Mouse (Mus musculus): ENCODE results near the gene Ppp4r1. TPM values are rescaled to one million over a fixed set of nuclear protein-coding genes. Genes with fewer than 3 reads are reported as not detected.

Ppp4r1 gene
- total RNA-seq, 4 experiments from 2014 or later, result 35.6 to 40.9 (median 37.7) TPM

DNA sequence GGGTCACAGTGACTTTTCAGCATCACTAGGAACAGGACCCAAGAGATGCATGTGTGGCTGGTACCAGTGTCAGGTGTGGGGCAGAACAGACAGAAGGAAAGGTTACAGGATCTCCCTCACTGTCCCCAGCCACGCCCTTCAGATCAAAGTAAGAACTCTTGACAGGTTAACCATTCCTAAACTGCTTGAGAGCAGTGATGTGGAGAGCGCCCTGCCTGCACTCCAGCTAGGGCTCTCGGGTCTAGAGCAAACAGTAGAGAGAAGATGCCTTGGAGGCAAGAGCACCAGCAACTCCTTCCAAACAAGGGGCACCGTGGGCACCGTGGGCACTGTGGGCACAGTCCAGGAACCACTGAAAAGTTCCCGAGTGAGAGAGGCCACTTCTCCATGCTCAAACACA is 71.0 kb downstream of the Ppp4r1 start:
- DNase-seq (ENCODE audit: low spot score in 2 of 2), result no peak

DNA sequence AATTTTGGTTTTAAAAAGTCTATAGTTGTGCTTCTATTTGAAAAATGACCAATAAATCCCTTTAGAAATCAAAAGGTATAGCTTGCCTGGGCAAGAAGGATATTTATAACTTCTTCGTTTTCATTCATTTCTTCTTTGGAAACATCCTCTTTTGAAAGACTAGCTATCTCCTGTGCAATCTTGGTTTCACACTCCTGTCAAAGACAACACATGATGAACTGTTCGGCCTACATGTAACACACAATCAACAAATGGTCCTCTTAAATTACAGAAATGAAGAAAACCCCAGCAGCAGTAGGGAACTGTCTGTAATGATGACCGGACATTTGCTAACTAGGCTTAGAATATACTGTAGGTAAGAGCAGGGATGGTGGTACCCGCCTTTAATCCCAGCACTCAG is 71.6 kb downstream of the Ppp4r1 start:
- DNase-seq (ENCODE audit: low spot score in 2 of 2), result no peak

DNA sequence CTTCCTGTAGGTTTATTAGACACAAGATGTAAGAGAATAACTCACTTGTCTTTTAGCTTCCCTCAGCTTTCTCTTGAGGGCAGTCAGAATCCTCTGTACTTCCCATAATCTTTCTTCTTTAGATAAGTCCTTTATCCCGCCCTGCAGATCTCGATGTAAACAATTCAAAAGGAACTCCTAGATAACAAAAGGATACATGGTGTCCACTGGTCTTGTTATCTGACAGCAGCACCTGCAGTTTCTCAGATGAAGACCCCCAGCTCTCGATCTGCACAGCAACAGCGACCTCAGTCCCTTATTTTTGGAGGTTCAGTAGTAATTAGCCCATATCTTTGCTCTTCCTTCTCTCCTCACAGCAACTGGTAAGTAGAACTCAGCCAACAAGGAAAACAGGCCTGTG is 75.2 kb downstream of the Ppp4r1 start:
- DNase-seq (ENCODE audit: low spot score in 2 of 2), result no peak

DNA sequence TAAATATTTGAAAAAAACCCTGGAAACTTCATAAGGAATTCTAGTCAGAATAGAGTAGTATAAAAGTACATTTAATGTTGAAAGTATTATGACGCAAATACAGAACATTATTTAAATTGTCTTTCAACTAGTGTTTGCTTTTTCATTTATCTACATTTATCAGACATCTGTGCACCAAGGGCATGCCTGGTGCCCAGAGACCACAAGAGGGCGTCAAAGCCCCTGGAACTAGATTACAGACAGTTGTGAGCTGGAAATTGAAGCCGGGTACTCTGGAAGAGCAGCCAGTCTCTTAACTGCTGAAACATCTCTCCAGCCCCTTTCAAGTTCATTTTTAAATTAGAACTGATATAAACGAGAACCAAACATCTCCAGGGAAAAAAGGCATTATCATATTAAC is 80.2 kb downstream of the Ppp4r1 start:
- DNase-seq (ENCODE audit: low spot score in 2 of 2), result no peak

DNA sequence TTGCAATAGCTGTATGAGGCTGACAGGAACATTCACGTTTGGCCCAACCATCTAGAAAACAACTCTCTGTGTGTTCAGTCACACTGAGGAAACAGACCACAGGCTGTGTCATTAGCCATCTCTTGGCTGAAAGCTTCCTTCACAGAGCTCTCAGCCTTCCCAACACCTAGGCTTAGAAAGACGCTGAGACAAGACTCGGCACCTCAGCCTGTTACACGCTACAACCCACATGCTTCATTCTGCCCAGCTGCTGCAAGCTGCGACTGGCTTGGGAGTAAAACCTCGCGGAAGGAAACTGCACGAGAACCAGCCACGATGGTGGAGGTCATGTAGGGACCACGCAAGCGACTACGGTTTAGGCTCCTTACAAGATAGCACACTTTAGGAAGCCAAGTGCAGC is 81.5 kb downstream of the Ppp4r1 start:
- DNase-seq (ENCODE audit: low spot score in 2 of 2), result no peak

DNA sequence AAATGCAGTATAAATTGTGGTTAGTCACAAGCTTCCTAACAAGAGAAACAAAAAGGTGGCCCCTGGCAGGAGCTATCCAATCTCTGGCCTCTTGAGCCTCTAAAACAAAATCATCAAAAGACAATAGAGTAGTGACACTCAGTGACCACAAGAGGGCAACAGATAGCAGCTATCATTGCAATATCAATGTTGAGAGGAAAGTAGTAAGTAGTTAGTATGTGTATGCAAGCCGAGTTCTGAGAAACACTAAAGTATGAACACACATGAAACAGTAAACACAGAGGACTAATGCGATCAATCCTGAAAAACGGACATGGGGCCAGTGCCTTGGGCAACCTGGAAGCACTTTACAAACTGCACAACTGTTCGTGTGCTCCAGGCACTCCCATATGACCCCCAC is 82.4 kb downstream of the Ppp4r1 start:
- no peak for DNase-seq (ENCODE audit: low spot score in 2 of 2)

DNA sequence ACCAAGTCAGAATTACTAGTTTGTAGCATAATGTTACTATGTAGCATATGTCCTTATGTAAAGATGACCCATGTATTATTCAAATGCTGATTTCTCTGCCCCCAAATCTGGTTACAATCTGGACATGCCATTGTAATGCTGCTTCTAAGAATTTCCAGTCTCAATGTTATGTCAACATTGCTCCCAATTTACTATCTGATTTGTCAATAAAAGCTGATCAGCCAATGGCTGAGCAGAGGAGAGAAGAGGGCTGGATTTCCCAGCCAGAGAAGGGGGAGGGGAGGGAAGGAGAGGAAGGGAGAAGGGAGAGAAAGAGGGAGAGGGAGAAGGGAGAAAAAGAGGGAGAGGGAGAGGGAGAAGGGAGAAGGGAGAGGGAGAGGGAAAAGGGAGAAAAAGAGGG is 82.9 kb downstream of the Ppp4r1 start:
- DNase-seq (ENCODE audit: low spot score in 2 of 2), result no peak

DNA sequence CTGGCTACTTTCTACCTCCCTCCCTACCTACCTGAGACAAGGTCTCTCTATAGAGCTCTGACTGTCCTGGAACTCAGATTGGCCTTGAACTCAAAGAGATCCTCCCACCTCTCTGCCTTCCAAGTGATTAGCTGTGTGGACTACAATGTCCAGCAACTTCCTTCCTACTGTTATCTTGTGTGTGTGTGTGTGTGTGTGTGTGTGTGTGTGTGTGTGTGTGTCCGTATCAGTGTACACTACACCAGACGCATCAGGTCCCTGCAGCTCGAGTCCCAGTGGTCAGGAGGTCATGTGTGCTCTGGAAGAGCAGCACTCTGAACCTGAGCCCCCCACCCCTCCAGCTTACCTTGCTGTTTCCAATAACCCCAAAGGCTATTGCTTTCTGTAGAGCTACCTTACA is 83.8 kb downstream of the Ppp4r1 start:
- no peak for DNase-seq (ENCODE audit: low spot score in 2 of 2)

DNA sequence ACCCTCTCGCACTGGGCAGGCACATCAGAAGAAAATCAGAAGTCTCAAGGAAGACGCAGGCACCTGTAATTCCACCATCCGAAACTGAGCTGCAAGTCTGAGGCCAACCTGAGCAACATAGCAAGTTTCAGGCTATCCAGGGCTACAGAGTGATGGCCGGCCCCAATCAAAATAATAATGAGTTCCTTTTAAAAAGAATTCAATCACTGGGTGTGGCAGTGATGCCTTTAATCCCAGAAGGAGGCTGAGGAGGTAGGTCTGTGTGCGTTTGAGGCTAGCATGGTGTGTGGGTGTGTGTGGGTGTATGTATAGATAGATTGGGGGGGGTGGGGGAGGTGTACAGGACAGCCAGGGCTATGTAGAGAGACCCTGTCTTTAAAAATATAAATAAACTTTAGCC is 85.6 kb downstream of the Ppp4r1 start:
- no peak for DNase-seq (ENCODE audit: low spot score in 2 of 2)

DNA sequence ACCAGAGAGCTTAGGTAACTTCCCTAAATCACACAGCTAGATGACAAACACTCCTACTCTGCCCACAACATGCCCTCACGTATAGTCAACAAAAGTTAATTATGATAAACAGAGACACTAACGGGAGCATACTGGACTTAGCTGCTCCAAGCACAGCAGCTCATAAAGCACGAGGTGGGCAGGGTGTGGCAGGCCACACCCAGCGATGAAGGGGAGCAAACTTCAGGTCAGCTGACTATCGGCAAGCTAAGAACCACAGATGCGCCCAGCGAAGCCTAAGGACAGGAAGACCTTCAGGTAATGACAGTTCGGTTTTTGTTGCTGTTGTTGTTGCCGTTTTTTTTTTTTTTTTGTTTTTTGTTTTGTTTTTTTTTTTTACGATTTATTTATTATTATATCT is 87.3 kb downstream of the Ppp4r1 start:
- no peak for DNase-seq (ENCODE audit: low spot score in 2 of 2)

DNA sequence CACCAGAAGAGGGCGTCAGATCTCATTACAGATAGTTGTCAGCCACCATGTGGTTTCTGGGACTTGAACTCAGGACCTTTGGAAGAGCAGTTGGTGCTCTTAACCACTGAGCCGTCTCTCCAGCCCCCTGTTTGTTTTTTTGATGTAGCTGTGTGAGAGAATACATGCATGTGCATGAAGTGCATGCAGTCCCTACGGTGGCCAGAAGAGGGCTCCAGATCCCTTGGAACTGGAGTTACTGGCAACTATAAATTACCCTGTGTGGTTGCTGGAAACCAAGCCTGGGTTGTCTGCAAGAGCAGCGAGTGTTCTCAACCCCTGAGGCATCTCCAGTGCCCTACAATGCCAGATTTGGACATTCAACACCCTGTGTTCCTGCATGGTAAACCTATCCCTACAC is 87.8 kb downstream of the Ppp4r1 start:
- peak in 1 of 2 experiments; percentile 62 for DNase-seq (ENCODE audit: low spot score in 2 of 2)

DNA sequence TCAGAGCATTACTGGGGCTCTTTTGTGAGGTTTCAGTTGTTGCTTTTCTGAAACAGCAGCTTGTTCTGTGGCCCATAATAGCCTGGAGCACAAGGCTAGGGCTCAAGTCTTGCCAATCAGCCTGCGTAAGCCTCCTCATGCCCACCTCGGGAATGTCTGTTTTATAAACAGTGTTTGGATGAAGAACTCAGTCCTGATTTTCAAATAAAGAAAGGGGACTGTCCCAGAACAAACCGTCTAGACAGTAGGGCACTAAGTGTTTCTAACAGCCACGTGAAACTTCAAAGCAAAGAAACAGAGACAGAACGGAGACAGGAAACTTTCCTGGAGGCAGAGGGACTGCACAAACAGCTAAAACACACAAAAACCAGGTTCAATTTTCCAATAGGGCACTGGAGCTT is 89.3 kb downstream of the Ppp4r1 start:
- no peak for DNase-seq (ENCODE audit: low spot score in 2 of 2)

DNA sequence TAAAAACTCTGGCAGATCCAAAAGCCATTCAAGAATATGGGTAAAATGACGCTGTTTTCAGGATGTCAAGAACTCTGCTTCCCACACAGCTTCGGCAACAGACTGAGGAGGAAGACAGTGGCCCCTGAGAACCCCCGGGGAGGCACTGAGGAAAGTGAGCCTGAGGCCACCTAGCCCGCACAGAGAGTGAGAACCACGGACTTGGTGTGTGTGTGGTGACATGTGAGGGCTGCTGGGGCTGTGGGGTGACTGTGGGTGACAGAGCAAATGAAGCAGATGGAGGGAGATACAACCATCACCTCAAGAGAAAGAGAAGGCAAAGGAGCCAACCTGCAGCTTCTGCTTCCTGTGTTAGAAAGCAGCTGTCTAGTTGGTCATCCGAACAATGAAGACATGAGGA is 89.7 kb downstream of the Ppp4r1 start:
- no peak for DNase-seq (ENCODE audit: low spot score in 2 of 2)

DNA sequence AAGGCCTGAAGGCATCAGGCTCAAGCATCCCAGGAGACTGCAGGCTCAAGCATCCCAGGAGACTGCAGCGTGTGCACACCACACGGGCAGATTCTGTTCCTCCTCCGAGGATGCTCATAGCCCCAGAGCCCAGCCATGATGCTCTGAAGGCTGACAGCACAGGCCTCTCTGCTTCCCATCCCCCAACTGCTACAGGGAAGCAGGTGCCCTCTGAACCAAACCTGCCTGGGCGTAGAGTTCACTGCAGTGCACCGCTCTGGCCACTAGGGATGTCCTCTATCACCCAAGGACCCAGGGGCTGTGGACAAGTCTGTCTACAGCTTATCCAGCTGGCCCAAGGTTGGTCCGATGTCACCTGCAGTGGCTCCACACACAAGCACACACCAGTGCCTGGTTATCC is 90.3 kb downstream of the Ppp4r1 start:
- no peak for DNase-seq (ENCODE audit: low spot score in 2 of 2)

DNA sequence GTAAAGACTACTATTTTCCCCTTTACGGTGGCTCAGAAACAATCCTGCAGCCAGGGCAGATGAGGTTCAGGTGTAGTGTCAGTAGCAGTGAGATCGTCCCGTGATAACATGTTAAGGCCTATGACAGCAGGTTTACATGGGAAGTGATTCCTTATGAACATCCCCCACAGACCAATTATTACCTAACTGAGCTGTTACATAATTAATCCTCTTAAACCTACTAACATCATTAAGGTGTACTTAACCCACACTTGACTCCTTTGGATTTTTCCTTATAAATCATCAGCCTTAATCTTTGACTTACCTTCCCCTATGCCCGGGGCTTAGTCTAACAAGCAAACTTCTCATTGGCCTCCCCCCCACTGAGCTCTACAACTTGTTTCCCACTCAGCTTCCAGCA is 90.8 kb downstream of the Ppp4r1 start:
- no peak for DNase-seq (ENCODE audit: low spot score in 2 of 2)

DNA sequence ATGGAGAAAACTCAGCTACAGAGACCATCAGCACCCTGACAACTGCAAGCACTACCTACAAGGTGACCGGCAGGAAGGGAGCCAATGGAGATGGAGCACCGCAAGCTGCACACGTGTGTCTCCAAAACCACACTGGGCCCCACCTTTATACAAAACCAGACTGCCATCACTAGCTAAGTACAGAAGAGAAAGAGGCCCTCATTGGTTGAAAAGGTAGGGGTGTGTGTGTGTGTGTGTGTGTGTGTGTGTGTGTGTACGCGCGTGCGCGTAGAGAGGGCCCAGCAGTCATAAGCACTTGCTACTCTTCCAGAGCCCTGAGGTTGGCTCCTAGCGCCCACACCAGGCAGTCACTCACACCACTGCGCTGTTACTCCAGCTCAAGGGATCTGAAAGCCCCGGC is 91.5 kb downstream of the Ppp4r1 start:
- DNase-seq (ENCODE audit: low spot score in 2 of 2), result no peak

DNA sequence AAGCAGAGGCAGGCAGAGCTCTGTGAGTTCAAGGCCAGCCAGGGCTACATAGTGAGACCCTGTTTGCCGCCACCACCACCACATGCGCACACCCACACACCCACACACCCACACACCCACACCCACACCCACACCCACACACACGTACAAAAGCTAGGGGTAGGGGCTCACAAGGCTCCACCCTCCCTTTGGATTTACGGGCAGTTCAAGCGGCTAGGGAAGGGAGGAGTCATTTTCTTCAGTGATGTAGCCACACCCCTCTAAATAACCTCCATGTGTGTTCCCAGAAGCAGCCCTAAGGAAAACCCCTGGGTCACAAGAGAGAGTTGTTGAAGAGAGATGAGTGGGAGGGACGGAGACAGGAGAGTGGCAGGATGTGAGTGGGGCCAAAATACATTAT is 94.7 kb downstream of the Ppp4r1 start:
- DNase-seq (ENCODE audit: low spot score in 2 of 2), result no peak

DNA sequence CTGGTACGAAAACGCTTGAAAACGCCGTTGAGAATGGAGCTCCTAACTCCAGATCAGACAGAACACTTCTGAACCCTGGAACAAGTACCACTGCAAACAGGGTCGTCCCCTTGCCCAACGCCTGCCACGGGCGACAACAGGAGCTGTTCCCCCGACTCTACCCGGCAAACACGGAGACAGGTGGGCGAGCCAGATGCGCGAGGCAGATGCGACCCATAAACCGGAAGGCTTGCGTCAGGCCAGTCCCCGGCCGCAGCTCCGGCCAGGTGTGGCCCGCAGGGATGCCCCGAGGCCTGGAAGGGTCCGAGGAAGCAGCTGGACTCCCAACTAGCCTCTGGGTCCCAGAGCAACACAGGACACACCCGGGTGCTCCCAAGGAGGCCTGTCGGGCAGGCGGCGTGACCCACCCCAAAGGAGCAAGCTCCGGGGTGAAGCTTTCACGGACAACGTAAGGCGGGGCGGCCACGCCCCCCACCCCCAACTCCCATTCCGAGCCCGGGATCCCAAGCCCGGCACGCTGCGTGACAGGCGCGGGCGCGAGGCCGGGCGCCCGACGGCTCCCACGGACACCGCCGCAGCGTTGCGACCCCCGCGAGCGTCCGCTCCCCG is 101.8 kb downstream of the Ppp4r1 start:
- DNase-seq (ENCODE audit: low spot score in 2 of 2), result peak in 1 of 2 experiments; percentile 52

DNA sequence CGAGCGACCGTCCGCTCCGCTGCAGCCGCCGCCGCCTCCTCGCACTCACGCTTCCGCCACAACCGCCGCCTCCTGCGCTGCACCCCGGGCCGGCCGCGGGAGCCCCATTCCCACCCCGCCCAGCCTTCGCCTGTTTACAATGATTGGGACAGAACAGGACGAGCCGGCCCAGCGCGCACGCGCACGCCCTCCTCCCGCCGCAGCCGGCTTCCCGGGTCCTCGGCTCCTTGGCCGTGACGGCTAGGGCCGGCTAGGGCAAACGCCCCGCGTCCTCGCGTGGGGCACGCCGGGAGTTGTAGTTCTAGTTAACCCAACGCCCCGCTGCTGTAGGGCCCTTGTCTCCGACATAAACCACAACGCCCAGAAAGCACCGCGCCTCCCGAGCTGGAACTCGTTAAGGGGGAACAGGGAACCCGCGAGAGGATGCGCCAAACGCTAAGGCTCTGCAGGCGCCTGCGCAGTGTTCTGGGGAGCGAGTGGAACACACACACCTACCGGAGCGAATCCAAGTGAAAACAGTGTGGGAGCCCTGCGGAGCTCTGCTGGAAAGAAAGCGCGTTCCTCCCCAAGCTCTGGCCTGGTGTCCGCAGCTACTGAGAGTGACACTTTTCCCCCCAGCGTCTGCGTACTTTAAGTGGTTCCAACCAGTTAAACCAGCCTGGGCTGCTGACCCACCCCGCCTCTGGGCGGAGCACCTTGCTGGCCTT is 102.5 kb downstream of the Ppp4r1 start:
- peak; percentile 99 to 100 for DNase-seq (ENCODE audit: low spot score in 2 of 2)

DNA sequence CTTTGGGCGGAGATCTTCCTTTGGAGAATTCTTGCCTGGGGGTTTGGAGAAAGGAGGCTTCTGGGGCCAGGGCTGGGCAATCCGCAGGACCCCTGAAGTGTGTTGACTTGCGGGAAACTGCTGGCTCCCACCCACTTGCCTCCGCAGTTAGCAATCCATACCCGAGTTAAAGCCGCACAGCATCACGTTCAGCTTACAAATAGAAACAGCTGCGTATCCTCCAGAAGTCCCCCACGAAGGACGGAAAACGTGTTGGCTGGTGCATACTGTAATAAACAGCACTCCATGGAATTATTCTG is 103.0 kb downstream of the Ppp4r1 start:
- DNase-seq (ENCODE audit: low spot score in 2 of 2), result no peak

DNA sequence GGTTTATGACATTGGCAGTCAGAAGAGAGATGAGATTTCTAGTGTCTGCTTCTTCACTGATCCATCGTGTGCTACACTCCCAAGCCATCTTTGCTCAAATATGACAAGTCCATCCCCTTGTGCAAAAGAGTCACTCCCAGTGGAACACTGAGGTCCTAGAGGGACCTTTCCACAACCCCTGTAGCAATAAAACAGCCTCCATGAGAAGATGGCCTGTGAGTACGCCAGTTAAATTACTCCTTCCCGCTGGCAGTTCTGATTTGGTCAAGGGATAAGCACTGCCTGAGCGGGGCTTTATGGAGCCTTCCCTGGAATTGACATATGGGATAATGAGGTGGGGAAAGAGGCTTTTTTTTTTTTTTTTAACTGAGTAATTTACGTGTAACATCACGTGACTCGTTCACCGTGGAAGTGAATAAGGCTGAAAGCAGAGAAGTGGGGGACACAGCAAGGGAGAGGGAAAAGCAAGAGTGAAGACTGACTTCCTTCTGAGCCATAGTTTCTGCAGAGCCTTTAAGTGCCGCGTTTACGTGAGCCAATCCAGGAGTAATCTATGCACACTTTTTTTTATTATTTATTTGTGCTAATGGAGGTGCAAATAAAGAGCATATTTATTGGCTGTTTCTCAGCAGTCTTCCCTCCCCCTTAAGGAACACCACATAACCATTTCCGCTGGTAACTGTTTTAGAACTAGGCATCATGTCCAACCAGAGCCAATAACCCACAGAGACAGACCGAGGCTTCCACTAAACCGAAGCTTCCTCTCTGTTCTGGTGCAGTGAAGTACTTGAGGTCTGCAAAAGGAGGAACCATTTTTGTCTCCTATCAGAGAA is 103.5 kb downstream of the Ppp4r1 start, which contains the start of gene Ralbp1:
Gene Ralbp1 (minus strand): TSS at position 102 of the 833 bp plus-strand sequence.
- DNase-seq (ENCODE audit: low spot score in 2 of 2), result peak; percentile 35 to 44

DNA sequence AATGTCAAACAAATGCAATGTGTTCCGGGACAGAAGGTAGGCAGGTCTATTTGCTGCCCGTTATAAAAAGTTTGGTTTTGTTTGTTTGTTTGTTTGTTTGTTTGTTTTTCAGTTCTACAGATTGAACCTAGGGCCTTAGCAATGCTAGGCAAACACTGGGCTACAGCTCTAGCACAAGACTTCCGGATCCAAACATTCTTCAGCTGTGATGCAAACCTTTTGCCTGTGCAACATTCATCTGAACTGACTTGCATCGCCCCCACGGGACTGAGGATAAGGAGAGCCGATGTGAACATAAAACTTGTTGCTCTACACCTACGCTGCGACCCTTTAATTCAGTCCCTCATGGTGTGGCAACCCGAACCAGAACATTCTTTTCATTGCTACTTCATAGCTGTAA is 104.2 kb downstream of the Ppp4r1 start:
- DNase-seq (ENCODE audit: low spot score in 2 of 2), result no peak

DNA sequence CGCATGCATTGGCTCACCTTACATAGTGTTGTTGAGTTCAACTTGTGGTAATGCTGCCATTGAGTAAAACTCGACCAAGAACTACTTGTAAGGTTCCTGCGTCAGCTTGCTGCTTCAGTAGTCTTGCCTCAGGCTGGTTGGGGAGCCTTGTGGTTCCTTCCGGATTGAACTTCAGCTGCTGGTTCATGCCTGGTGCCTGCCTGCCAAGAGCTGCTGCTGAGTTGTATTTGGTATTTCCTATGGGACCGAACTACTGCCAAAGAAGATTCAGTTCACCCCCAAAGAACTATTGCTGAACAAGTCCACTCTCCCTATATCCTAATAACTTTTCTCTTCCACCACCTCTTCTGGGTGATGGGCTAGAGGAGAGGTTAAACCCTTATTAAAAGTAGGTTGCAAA is 107.1 kb downstream of the Ppp4r1 start:
- no peak for DNase-seq (ENCODE audit: low spot score in 2 of 2)

Data from layer of hippocampus, adult 8-10 months (tissue).